Mouse (Mus musculus): ENCODE measurements around the gene Arid5b. TPM values are rescaled to one million over a fixed set of nuclear protein-coding genes. Genes with fewer than 3 reads are reported as not detected.

Arid5b gene
- total RNA-seq, 2 experiments from 2014 or later: 32.3 to 35.0 TPM

DNA sequence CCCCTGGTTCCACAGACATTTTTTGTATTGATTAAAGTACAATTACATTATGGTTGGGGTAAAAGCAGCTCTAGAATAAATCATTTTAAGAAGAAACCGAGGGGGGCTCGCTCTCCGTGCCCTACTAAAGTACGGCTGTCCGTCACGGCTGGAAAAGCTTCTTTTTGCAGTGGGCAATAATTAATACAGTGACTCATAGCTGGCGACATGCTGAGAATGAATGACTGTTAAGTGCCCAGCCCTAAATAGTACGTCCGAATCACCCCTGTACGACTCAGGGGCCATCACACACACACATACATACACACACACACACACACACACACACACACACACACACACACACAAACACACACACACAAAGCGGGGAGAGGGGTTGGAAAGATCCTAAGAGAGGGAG lies 75.2 kb downstream of the Arid5b start:
- no peak for DNase-seq (ENCODE audit: low spot score in 2 of 2)

DNA sequence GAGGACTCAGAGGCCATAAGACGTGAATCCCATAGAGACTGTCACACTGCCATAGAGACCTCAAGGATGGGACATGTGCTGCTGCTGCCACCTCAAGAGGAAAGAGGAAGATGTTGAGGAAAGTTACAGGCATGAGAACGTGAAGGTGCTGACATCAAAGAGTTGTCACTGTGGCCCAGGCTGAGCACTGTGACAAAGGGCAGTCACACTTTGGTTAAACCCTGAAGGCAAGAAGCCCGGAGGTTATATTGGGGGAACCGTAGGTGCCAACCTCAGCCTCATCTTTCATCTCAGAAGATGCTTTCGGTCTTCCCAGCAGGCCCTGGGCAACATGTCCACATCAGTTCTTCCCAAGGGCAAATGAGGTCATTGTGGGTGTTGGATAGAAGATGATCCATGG lies 79.1 kb downstream of the Arid5b start:
- DNase-seq (ENCODE audit: low spot score in 2 of 2): no peak

DNA sequence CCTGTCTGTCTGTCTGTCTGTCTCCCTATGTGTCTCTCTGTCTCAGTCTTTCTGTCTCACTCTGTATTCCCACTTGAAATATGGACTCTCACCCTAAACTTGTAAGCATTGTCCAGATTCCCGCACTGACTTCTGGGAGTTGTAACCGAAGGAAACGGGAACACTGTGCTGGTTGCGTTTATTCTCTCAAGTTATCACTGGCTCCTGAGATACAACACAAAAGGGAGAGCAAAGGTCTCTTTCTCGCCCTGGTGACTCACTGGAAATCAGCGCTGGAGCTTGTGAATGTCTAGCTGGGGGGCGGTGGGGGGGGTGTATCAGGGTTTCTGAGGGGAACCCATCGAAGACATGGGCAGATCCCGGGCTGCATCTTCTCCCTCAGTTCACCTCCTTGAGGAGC lies 82.2 kb downstream of the Arid5b start:
- DNase-seq (ENCODE audit: low spot score in 2 of 2): no peak

DNA sequence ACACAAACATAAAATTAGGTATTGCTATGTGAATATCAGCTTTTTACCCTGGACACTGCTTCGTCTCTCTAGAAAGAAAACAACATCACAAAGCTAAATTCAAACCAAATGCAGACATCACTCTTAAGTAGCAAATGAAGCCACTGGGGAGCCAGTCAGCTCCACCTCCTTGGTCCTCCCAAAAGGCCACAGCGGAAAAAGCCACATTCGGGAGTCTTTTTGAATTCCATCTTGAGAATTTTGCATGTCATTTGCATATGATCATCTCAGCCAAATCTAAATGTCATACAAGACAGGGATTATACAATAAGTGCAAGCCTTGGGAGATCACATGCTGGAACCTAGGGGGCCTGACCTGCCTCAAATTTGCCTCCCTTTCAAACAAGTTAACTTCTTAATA lies 85.0 kb downstream of the Arid5b start:
- DNase-seq (ENCODE audit: low spot score in 2 of 2): peak in 1 of 2 experiments; percentile 31

DNA sequence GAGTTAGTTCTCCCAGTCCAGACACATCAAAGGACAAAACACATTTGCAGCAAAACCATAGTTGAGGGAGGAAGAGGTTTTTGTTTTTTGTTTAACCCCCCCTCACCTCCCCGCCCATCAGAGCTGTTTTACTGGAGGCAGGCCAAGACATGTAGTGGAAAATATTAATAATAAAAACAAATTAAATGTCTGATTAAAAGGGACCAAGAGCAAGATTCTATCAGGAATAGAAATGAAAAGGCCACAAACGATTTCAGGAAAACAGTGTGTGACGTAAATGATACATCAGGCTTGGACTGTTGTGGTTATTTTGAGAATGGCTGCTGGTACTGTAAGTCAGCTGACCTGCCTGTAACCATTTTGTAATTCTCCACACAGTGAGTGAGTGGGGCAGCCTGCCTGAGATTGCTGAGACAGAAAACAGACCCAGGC lies 85.7 kb downstream of the Arid5b start:
- no peak for DNase-seq (ENCODE audit: low spot score in 2 of 2)

DNA sequence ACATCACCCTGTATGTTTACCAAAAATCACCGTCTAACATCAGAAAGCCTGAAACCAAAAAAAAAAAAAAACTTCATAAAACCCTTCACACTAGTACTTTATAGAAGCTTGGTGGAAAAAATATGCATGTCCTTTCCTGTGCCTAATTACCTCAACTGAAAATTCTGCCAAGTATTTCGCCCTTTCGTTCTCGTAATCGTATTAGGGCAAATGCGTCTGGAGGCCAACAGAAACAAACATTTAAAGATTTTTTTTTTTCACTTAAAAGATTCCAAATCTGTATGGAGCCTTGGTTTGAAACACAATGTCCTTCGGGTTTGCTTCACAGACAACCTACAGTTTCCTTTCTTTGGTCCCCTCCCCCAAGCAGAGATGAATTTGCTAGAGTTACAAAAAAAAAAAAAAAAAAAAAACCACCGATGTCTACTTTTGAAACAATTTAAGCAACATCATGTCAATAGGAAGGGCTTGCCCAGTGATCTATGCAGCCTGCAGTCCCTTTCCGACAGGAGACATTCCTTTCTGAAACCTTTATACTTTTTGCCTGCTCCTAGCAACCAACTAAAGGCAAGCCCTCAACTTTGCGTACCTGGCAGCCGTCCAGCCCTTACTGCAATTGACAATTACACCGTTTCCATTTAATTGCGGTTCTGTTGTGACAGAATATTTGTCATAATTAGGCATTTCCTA lies 86.7 kb downstream of the Arid5b start:
- peak in 1 of 2 experiments; percentile 53 for DNase-seq (ENCODE audit: low spot score in 2 of 2)

DNA sequence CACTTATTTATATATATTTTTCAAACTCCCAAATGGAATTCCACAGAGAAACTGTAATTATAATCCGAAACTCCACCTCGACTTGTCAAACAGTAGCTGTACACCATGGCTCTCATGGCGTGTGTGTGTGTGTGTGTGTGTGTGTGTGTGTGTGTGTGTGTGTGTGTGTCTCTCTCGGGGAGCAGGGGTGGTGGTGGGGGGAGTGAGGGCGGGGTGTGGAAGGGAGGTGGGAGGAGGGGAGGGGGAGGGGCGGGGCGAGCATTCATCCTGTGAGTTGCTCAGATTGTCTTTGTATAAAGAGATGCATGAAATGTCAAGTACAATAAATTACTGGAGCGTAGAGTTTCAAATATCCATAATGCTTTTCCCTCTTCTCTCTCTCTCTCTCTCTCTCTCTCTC lies 87.4 kb downstream of the Arid5b start:
- DNase-seq (ENCODE audit: low spot score in 2 of 2): no peak

DNA sequence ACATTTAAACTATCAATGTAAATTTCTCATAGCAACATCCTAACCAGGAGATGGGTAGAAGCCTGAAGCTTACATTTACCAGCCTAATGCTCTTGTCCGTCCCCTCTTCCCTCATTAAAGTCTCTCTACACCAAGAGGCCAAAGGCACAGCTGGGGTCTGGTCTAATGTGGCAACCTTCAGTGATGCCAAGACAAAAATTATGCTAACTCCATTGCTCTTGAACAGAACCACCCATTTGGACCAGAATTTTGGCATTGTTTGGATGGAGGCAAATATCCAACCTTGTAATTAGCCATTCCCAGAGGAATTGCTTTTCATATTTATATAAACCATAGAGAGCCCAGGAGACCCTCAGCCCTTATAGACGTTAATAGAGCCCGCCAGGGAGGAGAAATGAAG lies 88.7 kb downstream of the Arid5b start:
- DNase-seq (ENCODE audit: low spot score in 2 of 2): no peak

DNA sequence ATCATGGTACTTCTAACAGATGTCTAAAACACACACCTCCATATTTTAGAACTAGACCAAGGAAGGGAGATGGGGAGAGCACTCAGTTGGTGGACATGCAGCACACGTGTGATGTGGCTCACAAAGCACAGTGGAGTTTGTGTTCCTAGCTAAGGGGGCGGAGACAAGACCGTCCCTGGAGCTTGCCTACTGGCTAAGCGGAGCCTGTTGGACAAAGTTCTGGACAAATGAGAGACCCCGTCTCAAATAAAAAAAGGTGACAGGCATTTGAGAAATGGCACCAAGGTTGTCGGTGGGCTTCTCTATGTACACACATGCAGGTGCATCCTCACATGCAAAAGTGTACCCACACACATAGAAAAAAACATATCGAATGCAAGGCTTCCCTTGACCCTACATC lies 95.4 kb downstream of the Arid5b start:
- no peak for DNase-seq (ENCODE audit: low spot score in 2 of 2)

DNA sequence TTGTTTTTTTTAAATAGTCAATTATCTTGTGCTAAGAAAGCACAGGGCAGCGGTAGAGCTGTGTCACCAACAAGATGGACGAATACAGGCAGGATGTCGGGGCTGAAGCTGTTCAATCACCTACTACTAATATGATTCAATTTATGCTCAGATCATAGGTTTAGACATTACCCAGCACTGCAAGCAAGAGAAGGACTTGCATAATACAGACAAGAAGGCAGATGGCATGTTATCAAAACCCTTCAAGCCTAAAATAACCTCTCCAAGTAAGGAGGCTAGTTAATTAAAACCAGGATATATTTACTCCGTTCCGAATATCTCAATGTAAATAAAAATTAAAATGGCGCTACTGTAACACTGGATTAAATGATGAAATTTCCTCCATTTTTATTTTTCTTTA lies 96.3 kb downstream of the Arid5b start:
- DNase-seq (ENCODE audit: low spot score in 2 of 2): no peak

DNA sequence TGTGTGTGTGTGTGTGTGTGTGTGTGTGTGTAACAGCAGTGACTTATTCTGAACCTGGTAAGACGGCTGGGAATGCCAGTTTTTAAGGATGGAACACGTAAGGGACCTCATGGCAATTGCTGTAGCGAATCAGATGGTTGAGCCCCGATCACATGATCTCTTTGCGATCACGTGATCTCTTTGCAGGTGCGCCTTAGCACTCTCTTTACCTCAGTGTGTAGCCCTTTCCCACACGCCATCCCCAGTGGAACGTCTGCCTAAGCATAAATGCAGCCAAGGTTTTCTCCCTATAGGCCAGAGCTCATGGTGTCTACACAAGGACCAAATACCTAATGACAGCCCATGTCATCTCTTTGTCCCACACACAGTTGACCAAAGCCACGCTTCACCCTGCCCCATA lies 97.4 kb downstream of the Arid5b start:
- no peak for DNase-seq (ENCODE audit: low spot score in 2 of 2)

DNA sequence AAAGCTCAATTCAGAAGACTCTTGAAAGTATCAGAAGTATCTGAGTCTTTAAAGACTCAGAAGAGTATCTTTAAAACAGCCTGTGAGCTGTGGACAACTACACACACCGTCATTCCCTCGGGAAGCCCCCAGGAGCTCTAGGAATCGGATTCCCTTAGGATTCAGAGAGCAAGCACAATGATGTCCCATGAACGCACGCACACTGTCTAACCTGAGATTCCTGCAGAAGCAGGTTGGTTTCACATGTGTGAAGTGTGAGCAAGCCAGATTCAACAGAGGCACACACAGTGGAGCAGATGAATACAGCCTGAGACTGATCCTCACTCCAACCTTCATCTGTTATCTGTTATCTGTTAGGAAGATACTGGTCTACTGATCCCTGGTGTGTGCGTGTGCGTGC lies 97.8 kb downstream of the Arid5b start:
- DNase-seq (ENCODE audit: low spot score in 2 of 2): no peak

DNA sequence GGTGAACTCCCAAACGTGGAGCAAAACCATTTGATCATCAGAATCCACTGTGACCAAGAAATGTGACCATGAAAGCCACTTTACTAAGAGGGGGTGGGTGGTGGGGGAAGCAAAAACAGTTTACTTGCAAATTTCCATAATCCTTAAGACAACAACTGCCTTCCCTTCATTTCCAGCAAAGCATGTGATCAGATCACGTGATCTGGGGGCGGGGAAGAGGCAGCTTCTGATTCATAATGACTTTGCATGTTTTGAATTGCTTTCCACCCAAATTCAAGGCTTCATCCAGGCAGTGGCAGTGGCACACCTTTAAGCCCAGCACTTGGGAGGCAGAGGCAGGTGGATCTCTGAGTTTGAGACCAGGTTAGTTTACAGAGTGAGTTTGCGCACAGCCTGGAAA lies 98.4 kb downstream of the Arid5b start:
- DNase-seq (ENCODE audit: low spot score in 2 of 2): no peak

DNA sequence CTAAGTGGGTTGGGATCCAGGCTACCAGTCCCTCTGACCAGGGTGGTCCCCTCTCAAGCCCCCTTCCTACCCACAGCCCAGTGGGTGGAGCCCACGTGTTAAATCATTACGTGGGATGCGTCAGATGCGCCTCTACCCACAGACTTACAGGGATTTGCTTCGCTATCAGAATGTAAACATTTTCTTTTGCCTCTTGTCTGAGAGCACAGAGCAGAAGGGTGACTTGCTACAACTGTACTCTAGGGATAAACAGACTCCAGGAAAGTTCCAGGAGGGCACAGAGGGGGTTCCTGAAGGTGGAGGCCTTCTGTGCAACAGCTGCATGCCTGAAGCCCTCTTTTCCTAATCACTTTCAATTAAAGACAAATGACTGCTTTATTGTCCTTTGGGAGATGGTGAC lies 98.8 kb downstream of the Arid5b start:
- no peak for DNase-seq (ENCODE audit: low spot score in 2 of 2)

DNA sequence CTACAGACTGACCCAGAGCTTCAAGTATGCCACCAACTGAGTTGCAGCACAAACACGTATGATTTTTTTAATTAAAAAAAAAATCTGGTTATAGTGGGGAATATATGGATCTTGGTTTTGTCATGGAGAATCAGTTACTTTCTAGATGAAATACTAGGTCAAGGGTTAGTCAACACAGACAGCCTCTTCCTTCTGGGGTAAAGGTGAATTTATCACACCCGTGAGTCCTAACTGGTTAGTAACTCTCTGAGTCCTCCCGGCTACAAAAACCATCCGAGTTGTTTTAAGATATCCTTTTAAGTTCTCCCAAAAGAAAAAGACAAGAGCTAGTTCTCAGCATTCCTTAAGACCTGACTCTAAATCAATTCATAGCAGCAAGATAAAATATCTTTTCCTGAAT lies 99.2 kb downstream of the Arid5b start:
- DNase-seq (ENCODE audit: low spot score in 2 of 2): no peak

DNA sequence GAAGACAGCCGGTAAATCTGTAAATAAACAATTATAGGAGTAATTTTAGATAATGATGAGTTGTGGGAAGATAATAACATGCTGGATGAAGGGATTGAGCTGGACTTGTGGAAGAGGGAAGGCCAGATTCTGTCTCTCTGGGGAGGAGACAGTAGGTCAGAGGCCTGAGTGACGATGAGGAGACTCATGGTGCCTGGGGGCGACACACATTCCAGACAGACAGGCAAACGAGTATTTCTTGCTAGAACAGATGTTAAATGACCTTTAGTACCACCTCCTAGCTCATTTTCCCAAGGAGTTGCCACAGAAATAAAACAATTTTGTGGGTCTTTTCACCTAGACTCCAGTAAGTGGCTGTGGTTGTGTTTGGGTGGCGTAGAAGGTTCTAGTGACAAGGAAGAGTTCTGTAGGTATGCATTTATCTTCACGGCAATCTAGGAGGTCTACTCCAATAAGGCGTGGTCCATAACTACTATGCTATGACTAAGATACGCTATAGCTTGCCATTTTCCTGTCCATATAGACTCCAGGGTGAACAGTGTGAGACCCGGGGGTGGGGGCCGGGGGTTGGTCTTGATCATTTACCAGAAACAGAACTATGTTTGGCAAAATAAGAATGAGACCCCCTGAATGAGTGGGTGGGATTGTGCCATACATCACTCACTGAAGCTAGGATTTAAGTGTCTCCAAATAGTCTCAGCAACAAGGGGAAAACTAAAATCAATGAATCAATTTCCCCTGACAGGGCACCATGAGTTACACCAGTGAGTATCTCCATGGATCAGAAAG lies 100.6 kb downstream of the Arid5b start:
- no peak for DNase-seq (ENCODE audit: low spot score in 2 of 2)

DNA sequence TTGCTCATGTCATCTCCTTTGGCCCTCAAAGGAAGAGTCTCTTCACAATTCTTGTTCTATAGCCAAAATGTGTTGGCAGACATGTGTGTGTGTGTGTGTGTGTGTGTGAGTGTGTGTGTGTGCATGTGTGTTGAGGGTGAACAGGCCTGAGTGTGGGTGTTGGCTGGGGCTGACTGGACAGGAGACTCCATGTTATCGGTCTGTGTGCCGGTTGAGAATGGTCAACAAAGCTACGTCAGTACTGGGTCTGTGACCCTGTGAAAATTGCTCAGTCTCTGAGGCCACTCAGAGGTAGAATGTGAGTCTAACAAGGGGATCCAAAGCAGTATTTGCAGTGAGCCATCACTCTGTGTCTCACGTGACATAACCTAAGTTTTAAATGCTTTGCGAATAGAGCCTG lies 102.7 kb downstream of the Arid5b start:
- DNase-seq (ENCODE audit: low spot score in 2 of 2): no peak

DNA sequence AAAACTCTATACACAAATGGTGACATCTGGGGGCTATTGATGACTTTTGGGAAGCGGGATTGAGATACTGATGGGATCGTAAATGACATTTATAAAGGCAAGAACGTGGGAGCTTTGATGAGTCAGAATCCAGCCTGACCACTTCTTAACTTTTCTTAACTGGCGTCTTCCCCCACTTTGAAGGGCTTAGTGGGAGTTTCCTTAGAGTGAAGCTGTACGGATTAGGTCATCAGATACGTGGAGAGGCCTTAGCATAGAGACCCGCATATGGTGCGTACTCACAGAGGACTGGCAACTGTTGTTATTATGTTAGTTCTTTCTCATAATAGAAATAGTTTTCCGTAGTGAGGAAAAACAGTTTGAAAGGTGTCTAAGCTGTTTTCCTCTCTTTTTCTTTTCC lies 104.9 kb downstream of the Arid5b start:
- no peak for DNase-seq (ENCODE audit: low spot score in 2 of 2)

DNA sequence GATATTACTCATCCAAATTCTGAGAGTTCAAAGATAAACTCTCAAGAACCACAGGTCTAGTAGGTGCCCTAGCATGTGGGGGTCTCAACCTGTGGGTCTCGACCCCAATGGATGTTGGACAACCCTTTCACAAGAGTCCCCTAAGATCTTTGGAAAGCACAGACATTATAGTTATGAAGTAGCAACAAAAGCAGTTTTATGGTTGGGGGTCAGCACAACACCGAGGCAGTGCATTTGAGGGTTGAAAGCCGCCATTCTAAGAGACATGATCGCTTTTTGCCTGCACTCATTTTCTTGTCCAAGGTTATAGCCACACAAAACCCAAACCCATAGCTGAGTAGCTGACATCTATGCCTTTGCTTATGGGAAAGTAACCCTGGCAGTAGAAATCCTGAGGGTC lies 105.6 kb downstream of the Arid5b start:
- no peak for DNase-seq (ENCODE audit: low spot score in 2 of 2)

DNA sequence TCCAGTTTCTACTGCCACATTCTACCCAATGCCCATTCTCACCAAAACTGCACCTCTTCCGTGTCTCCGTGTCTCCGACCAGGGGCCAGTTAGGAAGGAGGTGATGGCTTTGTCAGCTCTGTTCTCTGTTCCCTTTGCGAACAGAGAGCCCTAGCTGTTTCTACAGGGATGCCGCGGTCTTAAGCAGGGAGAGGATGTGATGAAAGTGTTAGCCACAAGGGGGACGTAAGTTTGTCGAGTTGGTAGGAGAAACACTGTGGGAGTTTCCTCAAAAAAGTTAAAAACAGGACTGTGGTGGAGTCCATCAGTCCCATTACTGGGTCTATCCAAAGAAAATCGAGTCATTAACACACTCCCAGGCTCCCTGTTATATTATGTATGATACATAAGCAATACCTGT lies 106.6 kb downstream of the Arid5b start:
- DNase-seq (ENCODE audit: low spot score in 2 of 2): no peak

DNA sequence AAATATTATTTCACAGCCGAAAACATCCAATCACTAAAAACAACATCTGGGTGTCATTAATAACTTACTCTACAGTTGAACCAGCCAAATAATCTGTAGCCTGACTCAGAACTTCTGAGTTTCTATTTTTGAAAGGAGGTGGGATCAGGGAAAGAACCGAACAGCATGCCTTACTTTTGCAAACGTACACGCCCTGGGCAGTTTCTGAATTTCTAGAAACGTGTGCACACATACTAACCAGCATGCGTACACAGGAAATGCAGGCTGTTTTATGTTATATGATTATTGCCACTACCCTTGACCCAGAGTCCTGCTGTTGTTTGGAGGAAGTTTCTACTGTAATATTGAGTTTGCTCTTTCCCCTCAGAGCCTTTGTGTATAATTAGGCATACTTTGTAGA lies 109.9 kb downstream of the Arid5b start:
- DNase-seq (ENCODE audit: low spot score in 2 of 2): no peak

DNA sequence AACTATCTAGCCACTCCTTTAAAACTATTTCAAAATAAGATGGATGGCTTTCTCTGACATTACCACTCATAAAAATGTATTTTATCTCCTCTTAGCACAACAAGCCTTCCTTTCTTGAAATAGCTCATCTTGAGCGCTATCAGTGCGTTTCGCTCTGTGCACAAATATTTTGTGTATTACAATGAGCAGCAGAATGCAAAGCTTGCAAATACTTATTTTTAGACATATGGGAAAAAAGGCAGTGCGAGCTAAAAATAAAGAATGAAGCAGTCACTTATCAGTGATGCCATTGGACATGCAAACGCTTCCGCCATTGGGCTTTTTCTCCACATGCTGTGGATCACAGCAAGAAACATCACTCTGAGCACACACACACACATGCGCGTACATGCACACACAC lies 110.4 kb downstream of the Arid5b start:
- no peak for DNase-seq (ENCODE audit: low spot score in 2 of 2)

DNA sequence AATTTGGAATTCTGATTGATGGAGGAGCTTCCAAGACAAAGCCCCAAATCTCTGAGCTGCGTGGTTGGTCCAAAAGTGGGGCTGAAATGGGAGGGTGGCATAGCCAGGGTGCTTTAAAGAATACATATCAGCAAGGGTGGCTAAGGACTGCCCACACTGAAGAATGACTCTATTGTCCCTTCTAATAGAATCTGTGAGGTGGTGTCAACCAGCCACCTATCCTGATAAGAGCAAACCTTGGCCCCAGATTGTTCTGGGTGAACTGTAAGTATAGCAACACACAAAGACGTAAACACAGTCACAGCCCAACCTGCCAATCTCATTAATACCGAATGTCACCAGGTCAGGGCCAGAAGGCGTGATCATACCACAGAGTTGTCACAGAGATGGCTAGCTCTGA lies 111.4 kb downstream of the Arid5b start:
- DNase-seq (ENCODE audit: low spot score in 2 of 2): no peak

Measured in left cerebral cortex, adult 18-20 months (tissue).